Mouse (Mus musculus): ENCODE data around the gene Vezf1. TPM values are rescaled to one million over a fixed set of nuclear protein-coding genes. Genes with fewer than 3 reads are reported as not detected.

The Vezf1 gene
- polyA plus RNA-seq, 1 experiment from 2014 or later: 30.5 TPM

GRCm38 (mm10) chr11:88065732-88066131, 2.3 kb upstream of the Vezf1 start:
- no peaks in the 10 kb centered on the region for H3K27me3 ChIP-seq (ENCODE audit: control insufficient read depth, insufficient read depth, low read length)
- no peaks in the 10 kb centered on the region for H3K36me3 ChIP-seq (ENCODE audit: control insufficient read depth, insufficient read depth, low read length)
- no peak overlapping the region for H3K4me3 ChIP-seq (replicated peaks; ENCODE audit: low read length)
- H3K9me3 ChIP-seq (replicated peaks; ENCODE audit: control insufficient read depth, low read length): no peaks in the 10 kb centered on the region
- peaks cover 12% of the 10 kb centered on the region for H3K4me1 ChIP-seq (ENCODE audit: control insufficient read depth, insufficient read depth, low read length)
- no peak for ATAC-seq (ENCODE audit: insufficient read depth, low FRiP score)
- H3K4me2 ChIP-seq (ENCODE audit: low read depth, low read length): no peak overlapping the region
- H3K9ac ChIP-seq (ENCODE audit: low read length): no peak overlapping the region
- no peak overlapping the region for H3K27ac ChIP-seq (ENCODE audit: low read length)

- H3K36me3 ChIP-seq (ENCODE audit: control insufficient read depth, insufficient read depth, low read length): no peaks in the 10 kb centered on the region
- WGBS: 3% methylated on average over 8 of the region's 8 CpGs
- H3K4me2 ChIP-seq (ENCODE audit: low read depth, low read length): peak overlapping the region; percentile 76
- peak overlapping the region; percentile 97 for H3K27ac ChIP-seq (ENCODE audit: low read length)
- H3K4me3 ChIP-seq (replicated peaks; ENCODE audit: low read length): peak overlapping the region; percentile 97
- no peaks in the 10 kb centered on the region for H3K9me3 ChIP-seq (replicated peaks; ENCODE audit: control insufficient read depth, low read length)
- H3K9ac ChIP-seq (ENCODE audit: low read length): peak overlapping the region; percentile 98
- H3K4me1 ChIP-seq (ENCODE audit: control insufficient read depth, insufficient read depth, low read length): peaks cover 26% of the 10 kb centered on the region
- no peaks in the 10 kb centered on the region for H3K27me3 ChIP-seq (ENCODE audit: control insufficient read depth, insufficient read depth, low read length)
- ATAC-seq (ENCODE audit: insufficient read depth, low FRiP score): no peak
Observed at GRCm38 (mm10) chr11:88067191-88067585, 891 bp upstream of the Vezf1 start.

GRCm38 (mm10) chr11:88068411-88069245, 549 bp downstream of the Vezf1 start:
- Histone ChIP-seq H3K36me3 (ENCODE audit: control insufficient read depth, insufficient read depth, low read length) (no peaks in the 10 kb centered on the region), H3K4me3 (replicated peaks; ENCODE audit: low read length) (peak overlapping the region; percentile 97), H3K9me3 (replicated peaks; ENCODE audit: control insufficient read depth, low read length) (no peaks in the 10 kb centered on the region), H3K27ac (ENCODE audit: low read length) (peak overlapping the region; percentile 97), H3K27me3 (ENCODE audit: control insufficient read depth, insufficient read depth, low read length) (no peaks in the 10 kb centered on the region), H3K4me2 (ENCODE audit: low read depth, low read length) (peak overlapping the region; percentile 94), H3K9ac (ENCODE audit: low read length) (peak overlapping the region; percentile 98), H3K4me1 (ENCODE audit: control insufficient read depth, insufficient read depth, low read length) (peaks cover 29% of the 10 kb centered on the region)
- WGBS: 0% methylated on average over 79 of the region's 92 CpGs
- ATAC-seq (ENCODE audit: insufficient read depth, low FRiP score): peak; percentile 65

GRCm38 (mm10) chr11:88069246-88069570, 1.1 kb downstream of the Vezf1 start:
- Histone ChIP-seq H3K9me3 (replicated peaks; ENCODE audit: control insufficient read depth, low read length) (no peaks in the 10 kb centered on the region), H3K36me3 (ENCODE audit: control insufficient read depth, insufficient read depth, low read length) (no peaks in the 10 kb centered on the region), H3K4me2 (ENCODE audit: low read depth, low read length) (peak overlapping the region; percentile 94), H3K9ac (ENCODE audit: low read length) (peak overlapping the region; percentile 98), H3K4me1 (ENCODE audit: control insufficient read depth, insufficient read depth, low read length) (peaks cover 29% of the 10 kb centered on the region), H3K4me3 (replicated peaks; ENCODE audit: low read length) (peak overlapping the region; percentile 97), H3K27me3 (ENCODE audit: control insufficient read depth, insufficient read depth, low read length) (no peaks in the 10 kb centered on the region), H3K27ac (ENCODE audit: low read length) (peak overlapping the region; percentile 97)
- WGBS: under 1% methylated on average over 12 of the region's 12 CpGs
- ATAC-seq (ENCODE audit: insufficient read depth, low FRiP score): no peak

- ATAC-seq (ENCODE audit: insufficient read depth, low FRiP score): no peak
- Histone ChIP-seq H3K4me3 (replicated peaks; ENCODE audit: low read length) (peak overlapping the region; percentile 97; the same call in 1 of the 2 replicates), H3K4me2 (ENCODE audit: low read depth, low read length) (peak overlapping the region; percentile 94), H3K36me3 (ENCODE audit: control insufficient read depth, insufficient read depth, low read length) (peaks cover 5% of the 10 kb centered on the region; the same call in 1 of the 2 replicates), H3K4me1 (ENCODE audit: control insufficient read depth, insufficient read depth, low read length) (peaks cover 31% of the 10 kb centered on the region), H3K27me3 (ENCODE audit: control insufficient read depth, insufficient read depth, low read length) (no peaks in the 10 kb centered on the region), H3K27ac (ENCODE audit: low read length) (no peak overlapping the region), H3K9ac (ENCODE audit: low read length) (peak overlapping the region; percentile 57; the same call in 1 of the 2 replicates), H3K9me3 (replicated peaks; ENCODE audit: control insufficient read depth, low read length) (no peaks in the 10 kb centered on the region)
- 27% methylated on average over 4 of the region's 4 CpGs for WGBS
Observed at GRCm38 (mm10) chr11:88070392-88070791, 2.3 kb downstream of the Vezf1 start.

GRCm38 (mm10) chr11:88071113-88071512, 3.0 kb downstream of the Vezf1 start:
- no peak for ATAC-seq (ENCODE audit: insufficient read depth, low FRiP score)
- 36% methylated on average over 5 of the region's 5 CpGs for WGBS
- Histone ChIP-seq H3K27me3 (ENCODE audit: control insufficient read depth, insufficient read depth, low read length) (no peaks in the 10 kb centered on the region), H3K4me3 (replicated peaks; ENCODE audit: low read length) (peak overlapping the region; percentile 4; the same call in 1 of the 2 replicates), H3K9ac (ENCODE audit: low read length) (peak overlapping the region; percentile 57), H3K9me3 (replicated peaks; ENCODE audit: control insufficient read depth, low read length) (no peaks in the 10 kb centered on the region), H3K27ac (ENCODE audit: low read length) (no peak overlapping the region), H3K4me1 (ENCODE audit: control insufficient read depth, insufficient read depth, low read length) (peaks cover 31% of the 10 kb centered on the region), H3K36me3 (ENCODE audit: control insufficient read depth, insufficient read depth, low read length) (peaks cover 5% of the 10 kb centered on the region; the same call in 1 of the 2 replicates), H3K4me2 (ENCODE audit: low read depth, low read length) (peak overlapping the region; percentile 94)

- H3K4me2 ChIP-seq (ENCODE audit: low read depth, low read length): no peak overlapping the region
- no peak overlapping the region for H3K9ac ChIP-seq (ENCODE audit: low read length)
- no peak overlapping the region for H3K4me3 ChIP-seq (replicated peaks; ENCODE audit: low read length)
- peaks cover 18% of the 10 kb centered on the region for H3K36me3 ChIP-seq (ENCODE audit: control insufficient read depth, insufficient read depth, low read length)
- no peaks in the 10 kb centered on the region for H3K27me3 ChIP-seq (ENCODE audit: control insufficient read depth, insufficient read depth, low read length)
- WGBS: 81% methylated on average over 14 of the region's 14 CpGs
- H3K4me1 ChIP-seq (ENCODE audit: control insufficient read depth, insufficient read depth, low read length): peaks cover 26% of the 10 kb centered on the region
- no peak for ATAC-seq (ENCODE audit: insufficient read depth, low FRiP score)
- H3K27ac ChIP-seq (ENCODE audit: low read length): no peak overlapping the region
- no peaks in the 10 kb centered on the region for H3K9me3 ChIP-seq (replicated peaks; ENCODE audit: control insufficient read depth, low read length)
Observed at GRCm38 (mm10) chr11:88073343-88073875, 5.3 kb downstream of the Vezf1 start.

- no peak for ATAC-seq (ENCODE audit: insufficient read depth, low FRiP score)
- Histone ChIP-seq H3K27me3 (ENCODE audit: control insufficient read depth, insufficient read depth, low read length) (no peaks in the 10 kb centered on the region), H3K36me3 (ENCODE audit: control insufficient read depth, insufficient read depth, low read length) (peaks cover 29% of the 10 kb centered on the region), H3K9me3 (replicated peaks; ENCODE audit: control insufficient read depth, low read length) (no peaks in the 10 kb centered on the region), H3K4me1 (ENCODE audit: control insufficient read depth, insufficient read depth, low read length) (peaks cover 20% of the 10 kb centered on the region), H3K4me3 (replicated peaks; ENCODE audit: low read length) (no peak overlapping the region), H3K27ac (ENCODE audit: low read length) (no peak overlapping the region), H3K9ac (ENCODE audit: low read length) (no peak overlapping the region), H3K4me2 (ENCODE audit: low read depth, low read length) (no peak overlapping the region)
- 71% methylated on average over 1 of the region's 1 CpGs for WGBS
Observed at GRCm38 (mm10) chr11:88075701-88076100, 7.6 kb downstream of the Vezf1 start.

GRCm38 (mm10) chr11:88076394-88076793, 8.3 kb downstream of the Vezf1 start:
- no peaks in the 10 kb centered on the region for H3K9me3 ChIP-seq (replicated peaks; ENCODE audit: control insufficient read depth, low read length)
- H3K4me1 ChIP-seq (ENCODE audit: control insufficient read depth, insufficient read depth, low read length): peaks cover 13% of the 10 kb centered on the region
- WGBS: 58% methylated on average over 1 of the region's 1 CpGs
- H3K27ac ChIP-seq (ENCODE audit: low read length): no peak overlapping the region
- H3K4me3 ChIP-seq (replicated peaks; ENCODE audit: low read length): no peak overlapping the region
- H3K9ac ChIP-seq (ENCODE audit: low read length): no peak overlapping the region
- H3K36me3 ChIP-seq (ENCODE audit: control insufficient read depth, insufficient read depth, low read length): peaks cover 31% of the 10 kb centered on the region
- ATAC-seq (ENCODE audit: insufficient read depth, low FRiP score): no peak
- H3K4me2 ChIP-seq (ENCODE audit: low read depth, low read length): no peak overlapping the region
- no peaks in the 10 kb centered on the region for H3K27me3 ChIP-seq (ENCODE audit: control insufficient read depth, insufficient read depth, low read length)

Data from stomach, embryonic 16.5 days (tissue).